25 mouse cellular contexts compared by ENCODE assay signal in genomic region chr8:46714400-46714799, GRCm38 (mm10). TPM values are rescaled to one million over a fixed set of nuclear protein-coding genes. Genes with fewer than 3 reads are reported as not detected.
DNase-seq lines count a peak whose midpoint lies in the region; ATAC-seq and TF ChIP-seq lines count a peak whose summit lies in the region.
"Had no signal": no experiment of that assay in that cellular context is flagged by ENCODE, and none has a peak within 500 bp of the region (broad histone marks: within the 10 kb centered on the region; RNA-seq: fewer than 3 reads in every experiment).

No protein-coding gene starts in this region.

- peak overlapping the region; percentile 66; the same call in 1 of the 2 replicates for H3K27ac ChIP-seq in olfactory bulb, adult 2 months (ENCODE audit: insufficient read depth, low read depth, low read length)
- H3K27ac ChIP-seq: embryonic facial prominence, embryonic 10.5 days; forebrain, embryonic 13.5 days; hindbrain, embryonic 10.5 days; hindbrain, embryonic 15.5 days; kidney, embryonic 15.5 days; limb, embryonic 10.5 days; limb, embryonic 15.5 days; liver, embryonic 13.5 days; neural tube, embryonic 15.5 days had no signal

- DNase-seq in 3134 (ENCODE audit: extremely low read depth, insufficient read length, low spot score) (peak; percentile 30), 3T3-L1 (ENCODE audit: low read depth, low spot score) (peak; percentile 47), NIH3T3 (ENCODE audit: low read depth) (peak; percentile 60)
- no peak for DNase-seq in heart, postnatal 25 days (ENCODE audit: low spot score)
- DNase-seq: adrenal gland, postnatal 25 days; cerebellum, adult 8-10 months; cerebellum, postnatal 25 days; gastrocnemius, postnatal 25 days; kidney, adult 18-20 months; kidney, postnatal 36 days; liver, embryonic 13.5 days; lung, adult 2 months; midbrain, embryonic 14.5 days had no signal

- ATAC-seq in erythroid progenitor cell, adult 5-6 weeks (replicated peaks; ENCODE audit: low FRiP score, poor library complexity, severe bottlenecking): no peak
- ATAC-seq: forebrain, embryonic 13.5 days had no signal

- TF ChIP-seq POLR2A in olfactory bulb, adult 2 months (IDR thresholded peaks at IDR 0.05; ENCODE audit: insufficient read depth, low read depth, low read length): no peak

- H3K4me3 ChIP-seq in olfactory bulb, adult 2 months (ENCODE audit: insufficient read depth, low read depth, low read length): no peak overlapping the region
- H3K4me3 ChIP-seq: embryonic facial prominence, embryonic 10.5 days; embryonic facial prominence, embryonic 15.5 days; forebrain, embryonic 13.5 days; heart, embryonic 12.5 days; hindbrain, embryonic 10.5 days; hindbrain, embryonic 15.5 days; kidney, embryonic 15.5 days; limb, embryonic 10.5 days; limb, embryonic 15.5 days; liver, embryonic 13.5 days; neural tube, embryonic 15.5 days had no signal

- H3K4me1 ChIP-seq in olfactory bulb, adult 2 months (ENCODE audit: control insufficient read depth, insufficient read depth, low read length): peaks cover 22% of the 10 kb centered on the region
- H3K4me1 ChIP-seq: forebrain, embryonic 13.5 days had no signal

- TF ChIP-seq CTCF in olfactory bulb, adult 2 months (IDR thresholded peaks at IDR 0.05; ENCODE audit: insufficient read depth, low read depth, low read length): no peak

- intact Hi-C loops in heart, postnatal 25 days (cut with DNase I): no loop called here

- WGBS in olfactory bulb, adult 2 months: 17% methylated on average over 3 of the region's 3 CpGs

RNA-seq across cellular contexts. Expression of gene Irf2, which starts 25.1 kb away (rescaled TPM):
- not detected in 2 replicates for polyA plus RNA-seq in olfactory bulb, adult 2 months (2012; ENCODE audit: insufficient read depth, insufficient read length, low replicate concordance, missing spikeins)
- 10 to 100 TPM; 40.4 to 45.4 TPM for total RNA-seq in heart, postnatal 25 days (2021)
- total RNA-seq in erythroid progenitor cell, adult 5-6 weeks (2015; ENCODE audit: low replicate concordance): 55.1 and 69.6 TPM in 2 replicates
- 33.4 and 66.5 TPM in 2 replicates for total RNA-seq in erythroid progenitor cell, adult 5-6 weeks (2017; ENCODE audit: low replicate concordance)
